Mouse (Mus musculus) midbrain, embryonic 12.5 days (tissue): ENCODE results near the gene Pax4. TPM values are rescaled to one million over a fixed set of nuclear protein-coding genes. Genes with fewer than 3 reads are reported as not detected.

Experiments used
- ATAC-seq: fragments of 200-750 bp; cut with Nextera tagmentation; 2 replicates; pipeline ENCODE4 v1.8.0; 2017; ENCODE audit warnings: low read depth, moderate TSS enrichment, moderate library complexity; ENCODE audit not compliant: low FRiP score
- H3K27ac ChIP-seq: fragments of 300-500 bp; sonication (generic); replicated peaks from 2 replicates; pipeline ENCODE4 v1.5.1; 2016; ENCODE audit warnings: mild to moderate bottlenecking
- H3K27me3 ChIP-seq: fragments of 300-500 bp; sonication (generic); 2 replicates; pipeline ENCODE4 v1.6.1; 2016; ENCODE audit warnings: mild to moderate bottlenecking
- H3K36me3 ChIP-seq: fragments of 300-500 bp; sonication (generic); 2 replicates; pipeline ENCODE4 v1.6.1; 2016
- H3K4me1 ChIP-seq: fragments of 300-500 bp; sonication (generic); 2 replicates; pipeline ENCODE4 v1.6.1; 2016
- H3K4me2 ChIP-seq: fragments of 300-500 bp; sonication (generic); replicated peaks from 2 replicates; pipeline ENCODE4 v1.6.1; 2016; ENCODE audit warnings: mild to moderate bottlenecking, moderate library complexity
- H3K4me3 ChIP-seq: fragments of 300-500 bp; sonication (generic); 2 replicates; pipeline ENCODE4 v1.5.1; 2016; ENCODE audit warnings: mild to moderate bottlenecking
- H3K9ac ChIP-seq: fragments of 300-500 bp; sonication (generic); replicated peaks from 2 replicates; pipeline ENCODE4 v1.6.1; 2016; ENCODE audit warnings: mild to moderate bottlenecking, moderate library complexity
- H3K9me3 ChIP-seq: fragments of 300-500 bp; sonication (generic); 2 replicates; pipeline ENCODE4 v1.6.1; 2016; ENCODE audit warnings: mild to moderate bottlenecking
- WGBS: fragments of 180-500 bp; shearing (Covaris S2); methylation state at CpG from one replicate; pipeline ENCODE4 v1.1.7; 2016; 5-methylcytosine and 5-hydroxymethylcytosine counted together
- polyA plus RNA-seq: library from polyadenylated mRNA; unstranded; fragments of >200 nt; fragmentation: Nextera tagmentation; extraction: Ambion mirVana; gene quantifications from 2 replicates; pipeline ENCODE4 v1.2.1, GENCODE M21; 2016

The Pax4 gene
- polyA plus RNA-seq, 1 experiment from 2014 or later = not detected

GRCm38 (mm10) chr6:28430795-28431537 lies 18.2 kb downstream of the Pax4 start:
- Histone ChIP-seq H3K4me1 (0 out of 2 replicates have a peak, but pooled peaks cover 4% of the 10 kb centered on the region), H3K27ac (no peak overlapping the region), H3K4me2 (no peak overlapping the region), H3K36me3 (peaks cover 10% of the 10 kb centered on the region), H3K4me3 (no peak overlapping the region), H3K9me3 (no peaks in the 10 kb centered on the region), H3K27me3 (no peaks in the 10 kb centered on the region), H3K9ac (no peak overlapping the region)
- ATAC-seq = no peak
- 73% methylated on average over 10 of the region's 10 CpGs for WGBS

- no peak for ATAC-seq
- Histone ChIP-seq H3K4me1 (peaks cover 7% of the 10 kb centered on the region), H3K27ac (no peak overlapping the region), H3K4me3 (no peak overlapping the region), H3K27me3 (no peaks in the 10 kb centered on the region), H3K9me3 (no peaks in the 10 kb centered on the region), H3K4me2 (no peak overlapping the region), H3K9ac (no peak overlapping the region), H3K36me3 (peaks cover 17% of the 10 kb centered on the region)
- 88% methylated on average over 11 of the region's 11 CpGs for WGBS
These were observed 19.3 kb downstream of the Pax4 start for GRCm38 (mm10) chr6:28429870-28430269.

GRCm38 (mm10) chr6:28428290-28428689 lies 20.9 kb downstream of the Pax4 start, which contains the start of gene Gcc1:
Gene Gcc1, minus strand, starts transcription at chr6:28428390.
- Histone ChIP-seq H3K9me3 (no peaks in the 10 kb centered on the region), H3K4me1 (peaks cover 17% of the 10 kb centered on the region), H3K36me3 (peaks cover 17% of the 10 kb centered on the region), H3K9ac (no peak within 1 kb of the TSS), H3K4me3 (no peak within 1 kb of the TSS), H3K4me2 (no peak within 1 kb of the TSS), H3K27me3 (no peaks in the 10 kb centered on the region), H3K27ac (no peak within 1 kb of the TSS)
- ATAC-seq = no peak
- WGBS = 92% methylated on average over 3 of the region's 3 CpGs

- H3K36me3 ChIP-seq = peaks cover 17% of the 10 kb centered on the region
- 82% methylated on average over 3 of the region's 3 CpGs for WGBS
- no peak within 1 kb of the TSS for H3K4me3 ChIP-seq
- peaks cover 17% of the 10 kb centered on the region for H3K4me1 ChIP-seq
- H3K9me3 ChIP-seq = no peaks in the 10 kb centered on the region
- no peak within 1 kb of the TSS for H3K9ac ChIP-seq
- no peak within 1 kb of the TSS for H3K4me2 ChIP-seq
- H3K27me3 ChIP-seq = no peaks in the 10 kb centered on the region
- H3K27ac ChIP-seq = no peak within 1 kb of the TSS
- no peak for ATAC-seq
These were observed 21.9 kb downstream of the Pax4 start, which contains the start of gene Fscn3 for GRCm38 (mm10) chr6:28427096-28427839. Gene Fscn3, plus strand, starts transcription at chr6:28427789.

- WGBS = 98% methylated on average over 6 of the region's 6 CpGs
- Histone ChIP-seq H3K4me2 (peak overlapping the region; percentile 75), H3K4me3 (peak overlapping the region; percentile 95; the same call in 1 of the 2 replicates), H3K4me1 (peaks cover 35% of the 10 kb centered on the region), H3K27me3 (no peaks in the 10 kb centered on the region), H3K27ac (no peak overlapping the region), H3K36me3 (peaks cover 17% of the 10 kb centered on the region), H3K9ac (no peak overlapping the region), H3K9me3 (no peaks in the 10 kb centered on the region)
- ATAC-seq = no peak
These were observed 24.1 kb downstream of the Pax4 start for GRCm38 (mm10) chr6:28425019-28425418.

- no peaks in the 10 kb centered on the region for H3K27me3 ChIP-seq
- WGBS = 15% methylated on average over 35 of the region's 46 CpGs
- peaks cover 41% of the 10 kb centered on the region for H3K4me1 ChIP-seq
- peak overlapping the region; percentile 75 for H3K4me2 ChIP-seq
- H3K36me3 ChIP-seq = peaks cover 23% of the 10 kb centered on the region
- peak overlapping the region; percentile 95 for H3K4me3 ChIP-seq
- peak overlapping the region; percentile 80 for H3K27ac ChIP-seq
- H3K9me3 ChIP-seq = no peaks in the 10 kb centered on the region
- ATAC-seq = peak; percentile 57
- H3K9ac ChIP-seq = peak overlapping the region; percentile 97
These were observed 25.1 kb downstream of the Pax4 start for GRCm38 (mm10) chr6:28423767-28424695.

GRCm38 (mm10) chr6:28423313-28423712 lies 25.8 kb downstream of the Pax4 start, which contains the start of gene Arf5:
Gene Arf5, plus strand, starts transcription at chr6:28423560.
- Histone ChIP-seq H3K4me3 (peak within 1 kb of the TSS; percentile 95), H3K9ac (peak within 1 kb of the TSS; percentile 97), H3K27ac (peak within 1 kb of the TSS; percentile 80), H3K27me3 (no peaks in the 10 kb centered on the region), H3K4me1 (peaks cover 41% of the 10 kb centered on the region), H3K9me3 (no peaks in the 10 kb centered on the region), H3K36me3 (peaks cover 30% of the 10 kb centered on the region), H3K4me2 (peak within 1 kb of the TSS; percentile 75)
- 2% methylated on average over 35 of the region's 42 CpGs for WGBS
- peak; percentile 83 for ATAC-seq

- ATAC-seq = no peak
- H3K27ac ChIP-seq = no peak overlapping the region
- H3K4me3 ChIP-seq = peak overlapping the region; percentile 95
- H3K9me3 ChIP-seq = no peaks in the 10 kb centered on the region
- H3K9ac ChIP-seq = no peak overlapping the region
- H3K27me3 ChIP-seq = no peaks in the 10 kb centered on the region
- peaks cover 36% of the 10 kb centered on the region for H3K36me3 ChIP-seq
- peaks cover 41% of the 10 kb centered on the region for H3K4me1 ChIP-seq
- 72% methylated on average over 15 of the region's 15 CpGs for WGBS
- peak overlapping the region; percentile 75 for H3K4me2 ChIP-seq
These were observed 26.4 kb downstream of the Pax4 start for GRCm38 (mm10) chr6:28422651-28423290.

- H3K9ac ChIP-seq = peak overlapping the region; percentile 82
- peak overlapping the region; percentile 49 for H3K27ac ChIP-seq
- ATAC-seq = peak; percentile 83
- peak overlapping the region; percentile 97 for H3K4me2 ChIP-seq
- H3K9me3 ChIP-seq = no peaks in the 10 kb centered on the region
- no peaks in the 10 kb centered on the region for H3K27me3 ChIP-seq
- WGBS = under 1% methylated on average over 27 of the region's 27 CpGs
- peak overlapping the region; percentile 76 for H3K4me3 ChIP-seq
- H3K4me1 ChIP-seq = peaks cover 37% of the 10 kb centered on the region
- H3K36me3 ChIP-seq = peaks cover 40% of the 10 kb centered on the region
These were observed 27.6 kb downstream of the Pax4 start for GRCm38 (mm10) chr6:28421469-28422000.

- 29% methylated on average over 13 of the region's 13 CpGs for WGBS
- no peak for ATAC-seq
- H3K27ac ChIP-seq = no peak overlapping the region
- no peaks in the 10 kb centered on the region for H3K9me3 ChIP-seq
- no peaks in the 10 kb centered on the region for H3K27me3 ChIP-seq
- peaks cover 37% of the 10 kb centered on the region for H3K4me1 ChIP-seq
- peak overlapping the region; percentile 82 for H3K9ac ChIP-seq
- H3K36me3 ChIP-seq = peaks cover 38% of the 10 kb centered on the region
- H3K4me3 ChIP-seq = peak overlapping the region; percentile 76
- peak overlapping the region; percentile 97 for H3K4me2 ChIP-seq
These were observed 28.3 kb downstream of the Pax4 start for GRCm38 (mm10) chr6:28420865-28421264.

GRCm38 (mm10) chr6:28420361-28420760 lies 28.8 kb downstream of the Pax4 start:
- Histone ChIP-seq H3K4me2 (peak overlapping the region; percentile 97), H3K4me1 (peaks cover 37% of the 10 kb centered on the region), H3K27me3 (no peaks in the 10 kb centered on the region), H3K9me3 (0 out of 2 replicates have a peak, but pooled peaks cover 2% of the 10 kb centered on the region), H3K9ac (peak overlapping the region; percentile 82; the same call in 1 of the 2 replicates), H3K4me3 (peak overlapping the region; percentile 76), H3K36me3 (peaks cover 38% of the 10 kb centered on the region), H3K27ac (no peak overlapping the region)
- 83% methylated on average over 17 of the region's 17 CpGs for WGBS
- ATAC-seq = no peak
